Mouse (Mus musculus) liver, postnatal 0 days (tissue): ENCODE results near the gene Kpna3.

ENCODE experiments used
- CTCF ChIP-seq: sonication (generic); IDR thresholded peaks from 2 replicates; pipeline ENCODE4 v1.5.1; 2016; ENCODE audit warnings: antibody characterized with exemption, low read depth
- EP300 ChIP-seq: IDR thresholded peaks from 2 replicates; pipeline ENCODE4 v1.6.1; 2016; ENCODE audit warnings: antibody characterized with exemption, low read depth, mild to moderate bottlenecking

DNA sequence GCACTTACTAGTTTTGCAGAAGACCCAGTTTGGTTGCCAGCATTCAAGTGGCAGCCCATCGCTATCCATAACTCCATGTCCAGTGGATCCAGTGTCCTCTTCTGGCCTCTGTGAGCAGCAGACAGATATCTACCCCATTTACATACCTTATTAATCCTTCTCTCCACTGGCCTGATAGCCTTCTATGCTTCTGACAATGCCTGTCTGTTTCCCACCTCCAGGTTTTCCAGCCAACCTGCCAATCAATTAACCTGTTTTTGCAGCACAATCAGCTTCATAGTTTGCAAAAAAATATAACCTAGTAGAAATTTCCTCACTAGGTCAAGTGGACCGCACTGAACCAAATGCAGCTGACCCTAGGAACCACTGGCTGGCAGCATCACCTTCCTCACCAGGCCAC is 77.4 kb downstream of the Kpna3 start:
- TF ChIP-seq CTCF (no peak), EP300 (no peak)
